Mouse (Mus musculus): ENCODE measurements around the gene Fam221b. TPM values are rescaled to one million over a fixed set of nuclear protein-coding genes. Genes with fewer than 3 reads are reported as not detected.

The Fam221b gene
- polyA plus RNA-seq (2014; fragmentation: Illumina TruSeq; extraction: RNeasy Lipid Tissue Mini Kit (QIAGEN cat#74804); ENCODE audit: low read depth, low replicate concordance), result not detected

DNA sequence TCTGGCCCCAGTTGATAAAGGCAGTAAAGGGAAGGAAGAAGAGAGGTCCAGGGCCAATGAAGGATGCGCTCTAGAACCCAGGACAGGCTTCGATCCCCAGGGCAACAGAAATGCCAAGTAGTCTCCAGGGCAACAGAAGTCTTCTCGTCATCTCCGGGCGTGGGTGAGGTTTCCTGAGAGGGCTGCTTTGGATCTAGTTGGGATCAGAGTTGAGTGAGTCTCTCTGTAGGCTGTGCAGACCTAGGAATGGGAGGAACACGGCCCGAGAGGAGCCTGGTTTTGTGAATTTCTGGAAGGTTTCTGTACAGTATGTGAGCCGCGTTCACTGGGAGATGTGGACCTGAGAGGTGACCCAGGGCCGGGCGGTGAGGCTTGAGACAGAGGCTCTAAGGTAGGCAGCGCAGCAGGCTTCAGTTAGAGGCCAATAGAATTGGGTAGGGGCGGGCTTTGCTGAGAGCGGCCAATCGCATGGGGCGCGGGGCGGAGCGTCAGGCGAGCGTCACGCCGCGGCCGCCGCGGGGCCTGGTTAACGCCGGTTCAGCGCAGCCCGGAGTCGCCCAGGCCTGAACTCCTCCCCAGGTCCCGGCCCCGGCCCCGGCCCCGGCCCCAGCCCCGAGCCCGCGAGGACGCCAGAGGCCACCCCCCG, at the start of gene Fam221b, which contains the start of gene Tmem8b:
Gene Fam221b (minus strand): TSS at position 364 of the 646 bp plus-strand sequence.
Gene Tmem8b (plus strand): TSS at position 190 of the 646 bp plus-strand sequence.

DNA sequence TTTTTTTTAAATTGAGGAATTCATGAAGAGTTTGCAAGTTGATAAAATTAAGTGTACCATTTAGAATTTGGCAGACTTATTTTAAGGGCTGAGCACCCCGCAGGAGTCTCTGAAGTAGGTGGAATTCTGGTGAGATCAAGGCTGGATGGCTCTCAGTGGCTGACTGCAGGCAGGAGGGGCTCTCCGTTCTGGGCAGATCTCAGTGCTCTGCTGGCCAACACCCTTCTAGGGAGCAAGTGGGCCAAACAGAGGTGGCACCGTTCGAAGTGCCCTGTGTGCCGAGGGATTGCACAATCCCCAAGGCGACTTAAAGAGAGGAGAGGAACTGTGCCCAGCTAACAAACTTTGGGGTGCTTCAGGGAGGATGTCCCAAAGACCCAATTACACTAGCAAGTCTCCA, 40.9 kb upstream of the Fam221b start, which contains the start of gene Olfr71:
Gene Olfr71 (minus strand): TSS at position 387 of the 400 bp plus-strand sequence.

DNA sequence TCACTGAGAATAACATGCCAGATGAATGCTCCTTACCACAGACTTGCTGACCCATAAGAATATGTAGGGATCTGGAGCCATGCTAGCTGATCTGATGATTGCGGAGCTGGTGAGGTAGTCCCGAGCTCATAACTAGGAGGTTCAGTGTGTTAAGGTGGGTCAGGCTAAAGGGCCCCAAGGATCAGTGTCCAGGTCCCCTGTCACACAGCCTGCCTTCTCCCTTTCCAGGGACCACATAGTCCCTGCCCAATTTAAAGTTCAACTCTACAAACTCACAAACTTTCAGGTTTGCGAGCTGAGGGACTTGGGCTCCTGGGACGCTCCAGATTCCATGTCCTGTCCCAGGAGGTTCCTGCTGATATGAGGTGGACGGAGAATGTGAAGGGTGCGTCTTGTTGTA, 31.8 kb upstream of the Fam221b start, which contains the start of gene Olfr70:
Gene Olfr70 (minus strand): TSS at position 101 of the 400 bp plus-strand sequence.

DNA sequence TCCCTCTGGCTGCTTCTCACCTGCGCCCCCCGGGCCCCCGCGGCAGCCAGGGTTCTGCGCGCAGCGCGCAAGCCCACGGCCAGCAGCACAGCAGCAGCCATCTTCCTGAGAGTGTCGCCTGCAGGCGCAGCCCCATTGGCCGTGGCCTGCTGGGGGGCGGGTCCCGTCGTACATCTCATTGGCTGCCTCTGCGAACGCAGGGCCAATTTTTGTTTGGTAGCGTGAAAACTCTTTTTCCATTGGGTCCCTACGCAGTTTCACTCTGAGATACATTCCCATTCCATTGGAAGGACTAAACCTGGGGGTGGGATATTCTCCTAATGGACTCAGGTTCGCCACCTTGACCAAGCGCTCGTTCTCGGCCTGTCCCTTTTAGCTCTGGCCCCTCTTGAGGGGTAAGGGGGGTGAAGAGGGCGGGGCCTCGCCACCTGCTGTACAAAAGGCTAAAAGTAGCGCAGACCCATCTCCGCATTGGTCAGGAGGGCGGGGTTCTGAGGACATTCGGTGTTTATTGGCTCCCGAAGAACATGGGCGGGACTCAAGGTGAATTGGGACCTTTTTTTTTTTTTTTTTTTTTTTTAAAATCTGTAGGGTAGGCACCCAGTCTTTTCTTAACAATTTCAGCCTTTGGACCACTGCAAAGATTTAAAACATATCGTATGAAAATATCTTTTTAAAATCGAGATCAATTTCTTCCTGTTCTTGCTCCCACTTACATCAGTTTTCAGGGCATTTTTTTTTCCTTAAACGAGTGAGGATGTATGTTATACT, 12.4 kb downstream of the Fam221b start, which contains the start of gene Hint2:
Gene Hint2 (minus strand): TSS at position 128 of the 771 bp plus-strand sequence.

DNA sequence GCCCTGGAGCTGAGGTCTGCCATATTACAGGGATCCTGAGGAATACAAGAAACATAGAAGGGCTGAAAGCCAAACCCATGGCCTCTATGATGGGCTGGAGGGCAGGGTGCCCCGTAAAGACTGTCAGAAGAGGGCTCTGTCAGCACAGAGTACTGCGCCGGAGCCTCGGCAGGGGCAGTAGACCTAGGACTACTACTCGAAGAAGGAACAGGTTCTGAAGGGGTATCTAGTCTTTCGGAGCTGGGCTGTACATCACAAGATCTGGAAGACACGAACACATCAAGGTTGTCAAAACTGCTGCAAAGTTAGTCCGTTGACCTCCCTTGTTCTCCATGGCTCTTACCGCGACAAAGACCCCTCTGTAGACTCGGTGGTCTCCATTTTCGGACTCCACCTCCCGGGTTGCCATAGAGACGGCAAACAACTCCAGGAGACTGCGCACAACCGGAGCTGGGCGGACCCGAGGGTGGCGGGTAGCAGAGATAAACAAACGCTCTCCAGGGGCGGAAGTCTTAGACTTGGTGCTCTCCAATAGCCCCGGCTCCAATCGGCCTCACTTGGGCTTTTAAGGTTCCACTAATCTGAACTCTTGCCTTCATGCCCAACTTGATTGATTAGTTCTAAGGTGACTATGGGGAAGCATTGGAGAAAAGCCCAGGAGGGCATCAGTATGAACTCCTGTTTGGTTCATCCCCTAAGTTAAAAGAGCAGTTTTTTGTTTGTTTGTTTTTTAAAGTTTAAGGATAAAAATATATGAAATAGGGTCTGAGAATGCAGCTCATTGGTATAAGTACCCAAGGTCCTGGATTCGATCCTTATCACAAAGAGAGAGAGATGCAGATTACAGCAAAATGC, 15.6 kb downstream of the Fam221b start, which contains the start of gene Spag8:
Gene Spag8 (minus strand): TSS at position 434 of the 855 bp plus-strand sequence.

DNA sequence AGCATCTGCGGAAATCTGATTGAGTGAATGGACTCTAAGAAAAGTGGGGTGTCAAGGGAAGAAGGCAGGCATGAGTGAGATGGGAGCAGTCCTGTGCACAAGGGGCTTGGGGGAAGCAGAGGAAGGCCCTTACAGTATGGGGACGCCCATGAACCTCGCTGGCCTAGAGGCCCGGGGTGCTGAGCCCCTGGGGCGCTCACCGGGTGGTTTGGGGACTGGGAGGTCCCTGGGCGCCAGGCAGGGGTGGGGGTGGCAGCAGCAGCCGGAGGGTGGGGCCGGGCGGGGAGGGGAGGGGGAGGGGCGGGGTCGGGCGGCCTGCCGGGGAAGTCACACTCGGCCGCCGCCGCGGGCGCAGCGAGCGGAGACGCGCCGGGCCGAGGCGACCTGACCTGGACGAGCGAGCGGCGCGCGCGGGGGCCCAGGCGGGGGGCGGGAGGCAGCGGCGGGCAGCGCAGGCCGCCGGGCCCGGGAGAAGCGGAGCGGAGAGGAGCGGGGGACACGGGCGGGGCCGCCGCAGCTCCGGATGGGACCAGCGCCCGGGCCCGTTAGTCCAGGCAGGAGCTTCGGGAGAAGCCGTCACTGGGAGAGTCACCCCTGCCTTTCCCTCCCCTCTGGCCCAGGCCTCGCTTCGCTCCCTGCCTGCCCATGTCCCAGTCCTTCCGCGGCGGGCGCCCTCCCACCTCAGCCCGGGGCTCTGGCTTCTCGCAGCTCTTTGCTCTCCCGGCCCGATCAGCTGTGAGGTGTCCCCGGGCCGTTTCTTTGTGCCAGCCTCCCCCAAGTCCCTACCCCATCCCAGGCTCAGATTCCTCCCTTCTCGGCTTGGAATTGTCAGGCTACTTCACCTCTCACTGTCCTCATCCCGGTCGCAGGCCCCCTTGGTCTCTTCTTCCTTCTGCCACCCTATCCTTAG, 37.6 kb downstream of the Fam221b start, which contains the start of gene Npr2:
Gene Npr2 (plus strand): TSS at position 890 of the 910 bp plus-strand sequence.

Other genes with a start within 250 kb of the Fam221b start
- gene Fam166b, start 240.0 kb downstream of the Fam221b start, polyA plus RNA-seq (2014; fragmentation: Illumina TruSeq; extraction: RNeasy Lipid Tissue Mini Kit (QIAGEN cat#74804); ENCODE audit: low read depth, low replicate concordance), result not detected
- 0.32 TPM for gene Tesk1, start 227.2 kb downstream of the Fam221b start, polyA plus RNA-seq (2014; fragmentation: Illumina TruSeq; extraction: RNeasy Lipid Tissue Mini Kit (QIAGEN cat#74804); ENCODE audit: low read depth, low replicate concordance)
- gene Cd72, start 214.5 kb downstream of the Fam221b start, polyA plus RNA-seq (2014; fragmentation: Illumina TruSeq; extraction: RNeasy Lipid Tissue Mini Kit (QIAGEN cat#74804); ENCODE audit: low read depth, low replicate concordance), result 3.5 TPM
- gene Sit1, start 185.4 kb downstream of the Fam221b start, polyA plus RNA-seq (2014; fragmentation: Illumina TruSeq; extraction: RNeasy Lipid Tissue Mini Kit (QIAGEN cat#74804); ENCODE audit: low read depth, low replicate concordance), result not detected
- gene Ccdc107, start 176.2 kb downstream of the Fam221b start, polyA plus RNA-seq (2014; fragmentation: Illumina TruSeq; extraction: RNeasy Lipid Tissue Mini Kit (QIAGEN cat#74804); ENCODE audit: low read depth, low replicate concordance), result 16.3 TPM
- gene Arhgef39, start 169.4 kb downstream of the Fam221b start, polyA plus RNA-seq (2014; fragmentation: Illumina TruSeq; extraction: RNeasy Lipid Tissue Mini Kit (QIAGEN cat#74804); ENCODE audit: low read depth, low replicate concordance), result 4.2 TPM
- 2.0 TPM for gene Car9, start 162.2 kb downstream of the Fam221b start, polyA plus RNA-seq (2014; fragmentation: Illumina TruSeq; extraction: RNeasy Lipid Tissue Mini Kit (QIAGEN cat#74804); ENCODE audit: low read depth, low replicate concordance)
- 7.9 TPM for gene Tpm2, start 145.4 kb downstream of the Fam221b start, polyA plus RNA-seq (2014; fragmentation: Illumina TruSeq; extraction: RNeasy Lipid Tissue Mini Kit (QIAGEN cat#74804); ENCODE audit: low read depth, low replicate concordance)
- 26.8 TPM for gene Creb3, start 106.8 kb downstream of the Fam221b start, polyA plus RNA-seq (2014; fragmentation: Illumina TruSeq; extraction: RNeasy Lipid Tissue Mini Kit (QIAGEN cat#74804); ENCODE audit: low read depth, low replicate concordance)
- 110 TPM for gene Tln1, start 106.5 kb downstream of the Fam221b start, polyA plus RNA-seq (2014; fragmentation: Illumina TruSeq; extraction: RNeasy Lipid Tissue Mini Kit (QIAGEN cat#74804); ENCODE audit: low read depth, low replicate concordance)
- 3.6 TPM for gene Rgp1, start 90.4 kb downstream of the Fam221b start, polyA plus RNA-seq (2014; fragmentation: Illumina TruSeq; extraction: RNeasy Lipid Tissue Mini Kit (QIAGEN cat#74804); ENCODE audit: low read depth, low replicate concordance)
- gene Gba2, start 90.3 kb downstream of the Fam221b start, polyA plus RNA-seq (2014; fragmentation: Illumina TruSeq; extraction: RNeasy Lipid Tissue Mini Kit (QIAGEN cat#74804); ENCODE audit: low read depth, low replicate concordance), result 0.93 TPM
- not detected for gene Msmp, start 84.7 kb downstream of the Fam221b start, polyA plus RNA-seq (2014; fragmentation: Illumina TruSeq; extraction: RNeasy Lipid Tissue Mini Kit (QIAGEN cat#74804); ENCODE audit: low read depth, low replicate concordance)
- gene Npr2, start 37.2 kb downstream of the Fam221b start, polyA plus RNA-seq (2014; fragmentation: Illumina TruSeq; extraction: RNeasy Lipid Tissue Mini Kit (QIAGEN cat#74804); ENCODE audit: low read depth, low replicate concordance), result 9.2 TPM
- not detected for gene Spag8, start 15.6 kb downstream of the Fam221b start, polyA plus RNA-seq (2014; fragmentation: Illumina TruSeq; extraction: RNeasy Lipid Tissue Mini Kit (QIAGEN cat#74804); ENCODE audit: low read depth, low replicate concordance)
- 13.5 TPM for gene Hint2, start 12.7 kb downstream of the Fam221b start, polyA plus RNA-seq (2014; fragmentation: Illumina TruSeq; extraction: RNeasy Lipid Tissue Mini Kit (QIAGEN cat#74804); ENCODE audit: low read depth, low replicate concordance)
- 2.0 TPM for gene Tmem8b, start 174 bp downstream of the Fam221b start, polyA plus RNA-seq (2014; fragmentation: Illumina TruSeq; extraction: RNeasy Lipid Tissue Mini Kit (QIAGEN cat#74804); ENCODE audit: low read depth, low replicate concordance)
- not detected for gene Olfr70, start 31.7 kb upstream of the Fam221b start, polyA plus RNA-seq (2014; fragmentation: Illumina TruSeq; extraction: RNeasy Lipid Tissue Mini Kit (QIAGEN cat#74804); ENCODE audit: low read depth, low replicate concordance)
- gene Olfr71, start 41.1 kb upstream of the Fam221b start, polyA plus RNA-seq (2014; fragmentation: Illumina TruSeq; extraction: RNeasy Lipid Tissue Mini Kit (QIAGEN cat#74804); ENCODE audit: low read depth, low replicate concordance), result not detected
- not detected for gene Hrct1, start 58.0 kb upstream of the Fam221b start, polyA plus RNA-seq (2014; fragmentation: Illumina TruSeq; extraction: RNeasy Lipid Tissue Mini Kit (QIAGEN cat#74804); ENCODE audit: low read depth, low replicate concordance)
- gene Spaar, start 60.9 kb upstream of the Fam221b start, polyA plus RNA-seq (2014; fragmentation: Illumina TruSeq; extraction: RNeasy Lipid Tissue Mini Kit (QIAGEN cat#74804); ENCODE audit: low read depth, low replicate concordance), result 1.1 TPM
- not detected for gene Olfr159, start 101.9 kb upstream of the Fam221b start, polyA plus RNA-seq (2014; fragmentation: Illumina TruSeq; extraction: RNeasy Lipid Tissue Mini Kit (QIAGEN cat#74804); ENCODE audit: low read depth, low replicate concordance)
- gene Olfr156, start 154.8 kb upstream of the Fam221b start, polyA plus RNA-seq (2014; fragmentation: Illumina TruSeq; extraction: RNeasy Lipid Tissue Mini Kit (QIAGEN cat#74804); ENCODE audit: low read depth, low replicate concordance), result not detected
- not detected for gene Olfr157, start 171.1 kb upstream of the Fam221b start, polyA plus RNA-seq (2014; fragmentation: Illumina TruSeq; extraction: RNeasy Lipid Tissue Mini Kit (QIAGEN cat#74804); ENCODE audit: low read depth, low replicate concordance)
- not detected for gene Olfr155, start 182.4 kb upstream of the Fam221b start, polyA plus RNA-seq (2014; fragmentation: Illumina TruSeq; extraction: RNeasy Lipid Tissue Mini Kit (QIAGEN cat#74804); ENCODE audit: low read depth, low replicate concordance)
- 7.8 TPM for gene Reck, start 206.4 kb upstream of the Fam221b start, polyA plus RNA-seq (2014; fragmentation: Illumina TruSeq; extraction: RNeasy Lipid Tissue Mini Kit (QIAGEN cat#74804); ENCODE audit: low read depth, low replicate concordance)

Data from kidney, adult 10 weeks (tissue).